Mouse (Mus musculus): Measurements from ENCODE around the gene Nek1. TPM values are rescaled to one million over a fixed set of nuclear protein-coding genes. Genes with fewer than 3 reads are reported as not detected.
"Not testable (repeated sequence)": the region's sequence is repeated elsewhere in the genome, so short reads cannot be mapped to it uniquely, and the experiment has no call there.

The Nek1 gene
- polyA plus RNA-seq, 1 experiment = 0.27 TPM

DNA sequence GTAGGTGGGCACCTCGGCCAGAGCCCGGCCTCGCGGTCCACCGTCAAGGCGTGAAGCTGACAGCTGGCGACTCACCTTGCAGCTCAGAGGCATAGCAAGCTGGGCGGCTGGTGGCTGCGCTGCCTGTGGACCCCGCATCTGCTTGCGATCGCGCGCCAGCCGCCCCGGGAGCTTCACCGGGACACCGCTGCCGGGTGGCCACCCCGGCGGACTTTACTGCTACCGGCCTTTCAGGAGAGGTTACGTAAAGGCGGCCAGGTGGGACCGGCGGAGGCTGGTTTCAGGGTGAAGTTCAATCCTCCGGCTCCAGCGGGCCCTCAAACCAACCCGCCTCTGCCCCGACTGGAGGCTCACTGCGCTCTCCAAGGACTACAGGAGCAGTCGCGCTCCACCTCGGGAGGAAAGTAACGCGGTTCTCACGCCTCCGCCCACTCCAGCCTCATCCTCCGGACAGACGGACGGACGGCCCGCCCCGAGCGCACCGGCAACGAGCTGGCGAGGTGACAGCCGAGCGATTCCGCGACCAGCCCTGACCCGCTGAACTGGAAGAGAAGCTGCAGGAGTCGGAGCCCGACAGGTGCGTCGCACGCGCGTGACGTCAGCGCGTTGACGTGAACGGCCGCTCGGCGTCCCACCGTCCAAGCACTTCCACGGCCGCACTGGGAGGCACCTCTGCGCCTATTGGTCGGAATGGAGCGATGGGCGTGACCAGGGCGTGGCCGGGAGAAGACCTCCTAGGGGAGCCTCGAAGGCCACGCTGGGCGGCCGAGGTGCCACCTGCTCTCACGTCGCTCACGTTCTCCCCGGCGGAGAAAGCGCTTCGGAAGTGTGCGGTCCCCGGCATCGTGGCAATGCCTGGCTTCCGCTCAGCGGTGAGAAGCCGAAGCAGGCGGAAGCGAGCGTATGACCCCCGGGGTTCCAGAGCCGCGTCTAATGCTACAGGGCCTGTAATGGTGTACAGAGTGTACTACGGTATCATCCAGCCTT lies 10.0 kb upstream of the Nek1 start, which contains the start of gene Clcn3:
Clcn3 (minus strand) TSS at position 600 of the 987 bp plus-strand sequence.
- no peak for TF ChIP-seq GATA1 (IDR thresholded peaks at IDR 0.05; ENCODE audit: borderline replicate concordance, low read length)
- no peaks in the 10 kb centered on the region for H3K27me3 ChIP-seq (replicated peaks)
- no peaks in the 10 kb centered on the region for H3K9me3 ChIP-seq
- H3K4me1 ChIP-seq = peaks cover 27% of the 10 kb centered on the region
- no peaks in the 10 kb centered on the region for H3K36me3 ChIP-seq (replicated peaks; ENCODE audit: low read length)
- peak within 1 kb of the TSS; percentile 99 for H3K4me3 ChIP-seq (replicated peaks)

DNA sequence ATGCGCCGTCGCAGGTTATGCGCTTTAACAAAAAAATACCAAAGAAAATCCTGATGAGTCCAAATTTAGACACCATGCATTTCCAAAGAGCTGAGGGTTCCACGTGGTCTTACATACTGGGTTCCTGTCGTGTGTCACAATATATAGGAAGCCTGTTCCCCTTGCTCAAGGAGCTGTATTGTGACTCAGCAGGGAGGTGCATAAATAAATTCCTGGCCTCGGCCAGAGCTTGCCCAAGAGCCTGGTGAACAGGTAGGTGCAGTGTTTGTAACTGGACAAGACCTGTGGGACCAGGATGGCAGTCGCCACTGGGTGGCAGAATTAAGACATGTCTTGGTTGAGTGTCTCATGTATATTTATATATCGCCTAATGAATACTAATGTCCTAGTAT lies 9.3 kb upstream of the Nek1 start:
- Histone ChIP-seq H3K36me3 (replicated peaks; ENCODE audit: low read length) (no peaks in the 10 kb centered on the region), H3K4me1 (peaks cover 24% of the 10 kb centered on the region), H3K27me3 (replicated peaks) (no peaks in the 10 kb centered on the region), H3K4me3 (replicated peaks) (peak overlapping the region; percentile 99), H3K9me3 (no peaks in the 10 kb centered on the region)
- TF ChIP-seq FLI1 (IDR thresholded peaks at IDR 0.05; ENCODE audit: low read length) (no peak), GATA1 (IDR thresholded peaks at IDR 0.05; ENCODE audit: borderline replicate concordance, low read length) (no peak)

GRCm38 (mm10) chr8:60984260-60985010 lies 8.6 kb upstream of the Nek1 start:
- peaks cover 19% of the 10 kb centered on the region; the same call in 1 of the 2 replicates for H3K4me1 ChIP-seq
- H3K4me3 ChIP-seq (replicated peaks); H3K9me3 ChIP-seq; H3K36me3 ChIP-seq (replicated peaks; ENCODE audit: low read length); H3K27me3 ChIP-seq (replicated peaks): not testable (repeated sequence)

DNA sequence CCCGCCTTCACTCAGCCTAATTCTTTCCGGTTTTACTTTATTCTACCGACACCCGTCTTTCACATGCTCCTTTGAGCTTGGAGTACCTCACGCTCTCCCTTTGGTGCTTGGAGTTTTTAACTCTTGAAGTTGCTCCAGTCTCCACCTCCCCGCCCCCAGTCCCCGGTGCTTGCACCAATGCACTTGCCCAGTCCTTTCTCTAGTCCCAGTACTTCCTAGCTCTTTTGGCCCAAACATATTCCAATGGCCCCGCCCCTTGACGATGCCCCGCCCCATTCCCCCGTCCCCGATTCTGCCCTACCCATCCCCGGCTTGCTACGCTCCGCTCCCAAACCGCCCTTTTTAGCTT lies 460 bp upstream of the Nek1 start:
- H3K9me3 ChIP-seq = 0 out of 2 replicates have a peak, but pooled peaks cover under 1% of the 10 kb centered on the region
- no peak for TF ChIP-seq FLI1 (IDR thresholded peaks at IDR 0.05; ENCODE audit: low read length)
- TF ChIP-seq GATA1 (IDR thresholded peaks at IDR 0.05; ENCODE audit: borderline replicate concordance, low read length) = no peak
- peak overlapping the region; percentile 100 for H3K4me3 ChIP-seq (replicated peaks)
- H3K36me3 ChIP-seq (replicated peaks; ENCODE audit: low read length) = peaks cover under 1% of the 10 kb centered on the region
- no peaks in the 10 kb centered on the region for H3K27me3 ChIP-seq (replicated peaks)
- peaks cover 16% of the 10 kb centered on the region for H3K4me1 ChIP-seq

GRCm38 (mm10) chr8:60993639-60993986 lies 618 bp downstream of the Nek1 start:
- TF ChIP-seq FLI1 (IDR thresholded peaks at IDR 0.05; ENCODE audit: low read length) (no peak), GATA1 (IDR thresholded peaks at IDR 0.05; ENCODE audit: borderline replicate concordance, low read length) (no peak)
- H3K9me3 ChIP-seq = peaks cover 6% of the 10 kb centered on the region; the same call in 1 of the 2 replicates
- H3K27me3 ChIP-seq (replicated peaks) = no peaks in the 10 kb centered on the region
- H3K4me3 ChIP-seq (replicated peaks) = peak overlapping the region; percentile 100
- H3K36me3 ChIP-seq (replicated peaks; ENCODE audit: low read length) = peaks cover 11% of the 10 kb centered on the region
- peaks cover 16% of the 10 kb centered on the region for H3K4me1 ChIP-seq

- TF ChIP-seq GATA1 (IDR thresholded peaks at IDR 0.05; ENCODE audit: borderline replicate concordance, low read length) (no peak), FLI1 (IDR thresholded peaks at IDR 0.05; ENCODE audit: low read length) (no peak)
- peaks cover 13% of the 10 kb centered on the region for H3K36me3 ChIP-seq (replicated peaks; ENCODE audit: low read length)
- H3K4me1 ChIP-seq = peaks cover 16% of the 10 kb centered on the region
- H3K27me3 ChIP-seq (replicated peaks) = no peaks in the 10 kb centered on the region
- H3K4me3 ChIP-seq (replicated peaks) = no peak overlapping the region
- H3K9me3 ChIP-seq = peaks cover 6% of the 10 kb centered on the region; the same call in 1 of the 2 replicates
These were observed 3.5 kb downstream of the Nek1 start for GRCm38 (mm10) chr8:60996468-60996867.

DNA sequence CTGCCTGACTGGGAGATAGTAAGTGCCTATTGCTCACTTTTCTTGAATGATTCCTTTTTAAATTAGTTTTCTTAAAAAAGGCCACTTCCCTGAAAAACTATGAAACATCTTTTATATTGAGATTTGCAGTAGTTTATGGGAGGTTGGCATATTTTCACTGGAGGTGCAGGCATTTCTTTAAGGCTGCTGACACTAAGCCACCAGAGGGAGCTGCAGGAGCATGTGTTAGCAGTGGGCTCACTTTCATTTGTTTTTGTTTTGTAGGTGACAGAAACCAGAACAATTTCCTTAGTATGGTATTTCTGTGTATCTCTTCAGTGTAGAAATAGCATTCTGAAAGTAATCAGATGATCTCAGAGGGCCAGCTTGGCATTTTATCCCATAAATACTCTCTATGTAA lies 49.0 kb downstream of the Nek1 start:
- Histone ChIP-seq H3K27me3 (replicated peaks) (no peaks in the 10 kb centered on the region), H3K4me3 (replicated peaks) (no peak overlapping the region), H3K9me3 (no peaks in the 10 kb centered on the region), H3K4me1 (no peaks in the 10 kb centered on the region; the same call in 1 of the 2 replicates), H3K36me3 (replicated peaks; ENCODE audit: low read length) (peaks cover 14% of the 10 kb centered on the region)
- TF ChIP-seq FLI1 (IDR thresholded peaks at IDR 0.05; ENCODE audit: low read length) = no peak
- no peak for TF ChIP-seq GATA1 (IDR thresholded peaks at IDR 0.05; ENCODE audit: borderline replicate concordance, low read length)

DNA sequence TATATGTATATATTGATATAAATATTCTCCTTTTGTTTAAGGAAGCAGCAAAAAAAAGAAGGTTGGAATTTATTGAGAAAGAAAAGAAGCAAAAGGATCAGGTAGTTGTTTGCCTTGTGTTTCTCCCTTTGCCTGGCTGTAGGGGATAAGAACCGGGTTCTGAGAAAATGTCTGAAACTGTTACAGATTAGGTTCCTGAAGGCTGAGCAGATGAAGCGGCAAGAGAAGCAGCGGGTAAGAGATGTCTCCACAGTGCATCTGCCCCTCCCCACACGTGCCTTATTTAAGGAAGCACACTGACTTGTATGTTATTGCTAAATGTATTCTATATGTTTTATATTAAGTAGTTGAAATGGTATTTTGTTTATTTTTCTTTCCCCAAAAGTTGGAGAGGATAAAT lies 50.9 kb downstream of the Nek1 start:
- Histone ChIP-seq H3K27me3 (replicated peaks) (no peaks in the 10 kb centered on the region), H3K36me3 (replicated peaks; ENCODE audit: low read length) (peaks cover 6% of the 10 kb centered on the region), H3K4me1 (no peaks in the 10 kb centered on the region; the same call in 1 of the 2 replicates), H3K4me3 (replicated peaks) (no peak overlapping the region), H3K9me3 (no peaks in the 10 kb centered on the region)
- TF ChIP-seq GATA1 (IDR thresholded peaks at IDR 0.05; ENCODE audit: borderline replicate concordance, low read length) = no peak
- no peak for TF ChIP-seq FLI1 (IDR thresholded peaks at IDR 0.05; ENCODE audit: low read length)

DNA sequence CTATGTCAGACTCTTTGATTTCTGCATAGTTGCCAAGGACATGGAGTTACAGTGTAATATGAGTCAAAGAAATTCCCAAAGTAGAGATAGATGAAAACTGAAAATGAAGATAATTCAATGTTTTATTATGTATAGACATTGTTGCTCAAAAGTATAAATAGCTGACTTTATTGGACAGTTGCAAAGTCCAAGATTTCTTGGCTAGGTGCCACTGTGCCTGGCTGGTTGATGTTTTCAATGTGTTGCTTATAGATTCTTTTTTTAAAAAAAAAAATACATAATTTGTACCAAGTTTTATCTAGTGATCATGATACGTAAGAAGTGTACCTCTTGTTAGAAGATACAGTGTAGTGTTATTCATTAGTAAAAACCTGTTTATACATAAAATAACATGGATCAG lies 53.8 kb downstream of the Nek1 start:
- TF ChIP-seq GATA1 (IDR thresholded peaks at IDR 0.05; ENCODE audit: borderline replicate concordance, low read length) (no peak), FLI1 (IDR thresholded peaks at IDR 0.05; ENCODE audit: low read length) (no peak)
- no peaks in the 10 kb centered on the region; the same call in 1 of the 2 replicates for H3K9me3 ChIP-seq
- H3K36me3 ChIP-seq (replicated peaks; ENCODE audit: low read length) = peaks cover 21% of the 10 kb centered on the region
- H3K4me1 ChIP-seq = no peaks in the 10 kb centered on the region; the same call in 1 of the 2 replicates
- no peaks in the 10 kb centered on the region for H3K27me3 ChIP-seq (replicated peaks)
- H3K4me3 ChIP-seq (replicated peaks) = no peak overlapping the region

GRCm38 (mm10) chr8:61053017-61053416 lies 60.0 kb downstream of the Nek1 start:
- no peaks in the 10 kb centered on the region for H3K27me3 ChIP-seq (replicated peaks)
- peaks cover 33% of the 10 kb centered on the region for H3K36me3 ChIP-seq (replicated peaks; ENCODE audit: low read length)
- H3K9me3 ChIP-seq = no peaks in the 10 kb centered on the region; the same call in 1 of the 2 replicates
- TF ChIP-seq FLI1 (IDR thresholded peaks at IDR 0.05; ENCODE audit: low read length) (no peak), GATA1 (IDR thresholded peaks at IDR 0.05; ENCODE audit: borderline replicate concordance, low read length) (no peak)
- H3K4me3 ChIP-seq (replicated peaks) = no peak overlapping the region
- no peaks in the 10 kb centered on the region for H3K4me1 ChIP-seq

All from megakaryocyte, embryonic 14.5 days (primary cell).